Mouse (Mus musculus) lung, adult 2 months (tissue): Measurements from ENCODE around the gene Cdkl1.

Experiments used
- CTCF ChIP-seq: fragments of 200-500 bp; IDR thresholded peaks from 2 replicates; pipeline ENCODE4 v1.5.1; 2011; ENCODE audit warnings: mild to moderate bottlenecking, low read length, control low read depth; ENCODE audit not compliant: insufficient read depth
- POLR2A ChIP-seq: fragments of 200-500 bp; IDR thresholded peaks from 2 replicates; pipeline ENCODE4 v1.6.1; 2011; ENCODE audit warnings: low read depth, mild to moderate bottlenecking, control low read depth, low read length, borderline replicate concordance; ENCODE audit errors: extremely low read depth

DNA sequence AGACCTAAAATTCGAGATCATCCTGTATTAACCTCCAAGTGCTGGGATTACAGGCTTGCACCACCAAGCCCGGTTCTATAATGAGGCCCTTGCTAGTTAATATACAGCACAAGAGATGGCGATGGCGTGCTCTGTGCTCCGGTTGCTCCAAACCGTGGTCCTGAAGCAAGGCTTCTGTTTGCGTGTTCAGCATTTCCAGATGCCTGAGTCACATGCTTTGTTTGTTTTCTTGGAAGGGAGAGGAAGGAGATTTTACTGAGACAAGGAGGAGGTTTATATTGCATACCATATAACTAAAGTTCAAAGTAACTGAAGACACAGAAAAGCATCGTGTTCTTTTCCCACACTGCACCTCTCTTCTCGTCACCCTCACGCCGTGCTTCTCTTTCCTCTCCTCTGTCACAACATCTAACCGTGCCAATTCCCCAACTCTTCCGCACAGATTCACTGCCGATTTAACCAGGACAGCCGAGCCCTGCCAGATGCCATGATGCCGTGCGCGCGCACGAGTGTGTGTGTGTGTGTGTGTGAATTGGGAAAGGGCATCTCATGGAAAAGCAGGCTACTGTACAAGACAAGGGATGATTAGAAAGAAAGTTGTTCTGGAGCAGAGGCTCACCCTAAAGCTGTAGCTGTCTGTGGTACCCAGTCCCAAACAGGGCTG, 30.2 kb downstream of the Cdkl1 start:
- no peak for TF ChIP-seq POLR2A
- TF ChIP-seq CTCF = no peak
